Mouse (Mus musculus): ENCODE data around the gene Arid4a.

GRCm38 (mm10) chr12:71048117-71048516, 32.3 kb downstream of the Arid4a start:
- no peak for TF ChIP-seq ZNF384 (IDR thresholded peaks at IDR 0.05; ENCODE audit: low read depth, low read length)
- TF ChIP-seq HCFC1 (IDR thresholded peaks at IDR 0.05; ENCODE audit: borderline replicate concordance, insufficient read depth, low read length) = no peak
- TF ChIP-seq MAFK (IDR thresholded peaks at IDR 0.05; ENCODE audit: insufficient read depth, low read depth, low read length) = no peak
- TF ChIP-seq CHD2 (IDR thresholded peaks at IDR 0.05; ENCODE audit: low read depth, low read length) = no peak

Measured in ES-E14 (cell line).